Mouse (Mus musculus): ENCODE results near the gene Smco3.

- no peak for TF ChIP-seq FLI1 (IDR thresholded peaks at IDR 0.05; ENCODE audit: low read length)
- no peak for TF ChIP-seq GATA1 (IDR thresholded peaks at IDR 0.05; ENCODE audit: borderline replicate concordance, low read length)
Measured at GRCm38 (mm10) chr6:136820381-136820780, 14.9 kb downstream of the Smco3 start.

Measured in megakaryocyte, embryonic 14.5 days (primary cell).